ENCODE assay signal across 8 mouse cellular contexts in the genomic region with DNA sequence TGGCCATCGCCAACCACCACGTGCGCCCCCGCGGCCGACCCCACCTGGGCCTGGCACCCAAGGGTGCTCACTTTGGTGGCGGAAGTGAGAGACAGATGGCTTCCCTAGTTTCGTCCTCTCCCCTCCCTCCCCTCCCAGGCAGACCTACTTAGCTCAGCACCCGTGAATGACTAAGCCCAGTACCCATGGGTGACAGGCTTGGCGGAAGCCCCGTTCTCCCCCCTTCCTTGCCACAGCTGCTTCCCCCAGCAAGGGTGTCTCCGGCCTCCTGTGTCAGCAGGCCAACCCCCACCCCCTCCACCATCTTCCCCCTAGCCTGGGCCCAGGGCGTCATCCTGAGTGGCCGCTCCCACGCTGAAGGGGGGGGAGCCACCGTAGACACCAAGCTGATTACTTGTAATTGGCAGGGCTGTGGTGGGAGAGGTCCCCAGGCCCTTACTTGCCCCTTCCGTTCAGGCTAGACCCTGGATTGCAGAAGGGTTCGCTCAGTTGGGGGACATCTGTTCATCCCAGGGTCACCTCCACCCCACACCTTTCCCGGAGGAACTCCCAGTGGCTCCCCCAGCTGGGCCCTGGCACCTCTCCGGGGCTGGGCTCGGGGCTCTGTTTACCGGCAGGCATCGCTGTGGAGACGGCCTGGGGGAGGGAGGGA. TPM values are rescaled to one million over a fixed set of nuclear protein-coding genes. Genes with fewer than 3 reads are reported as not detected.
A peak's percentile ranks its signal among the peaks of the same experiment; 100 is the strongest.
DNase-seq lines count a peak whose midpoint lies in the region; ATAC-seq and TF ChIP-seq lines count a peak whose summit lies in the region.

No protein-coding gene starts in this region.

- WGBS in bone marrow, adult 2 months = under 1% methylated on average over 24 of the region's 24 CpGs
- WGBS in forebrain, embryonic 13.5 days = 1% methylated on average over 20 of the region's 24 CpGs
- 2% methylated on average over 22 of the region's 24 CpGs for WGBS in intestine, embryonic 14.5 days
- under 1% methylated on average over 23 of the region's 24 CpGs for WGBS in lung, embryonic 15.5 days

- no peak; the same call in 1 of the 2 replicates for ATAC-seq in forebrain, embryonic 13.5 days
- peak; percentile 2; the same call in 1 of the 2 replicates for ATAC-seq in intestine, embryonic 14.5 days (replicated peaks; ENCODE audit: low FRiP score, low TSS enrichment, low read depth)
- ATAC-seq in lung, embryonic 15.5 days (ENCODE audit: borderline replicate concordance, extremely low read depth, low FRiP score, low TSS enrichment) = no peak

- H3K36me3 ChIP-seq in forebrain, embryonic 13.5 days (ENCODE audit: poor library complexity, severe bottlenecking) = no peaks in the 10 kb centered on the region
- H3K36me3 ChIP-seq in intestine, embryonic 14.5 days (ENCODE audit: control insufficient read depth, insufficient read depth, low read length) = no peaks in the 10 kb centered on the region
- peaks cover under 1% of the 10 kb centered on the region; the same call in 1 of the 2 replicates for H3K36me3 ChIP-seq in lung, embryonic 15.5 days

- peaks cover 27% of the 10 kb centered on the region for H3K27me3 ChIP-seq in forebrain, embryonic 13.5 days
- peaks cover 27% of the 10 kb centered on the region for H3K27me3 ChIP-seq in intestine, embryonic 14.5 days (replicated peaks; ENCODE audit: control insufficient read depth, insufficient read depth, low read length)
- peaks cover 18% of the 10 kb centered on the region; the same call in 1 of the 2 replicates for H3K27me3 ChIP-seq in lung, embryonic 15.5 days

- no peak for TF ChIP-seq CTCF in bone marrow, adult 2 months (IDR thresholded peaks at IDR 0.05; ENCODE audit: control insufficient read depth, insufficient read depth, low read length)

- DNase-seq in right cerebral cortex, adult 18-20 months = peak; percentile 51
- no peak for DNase-seq in right cerebral cortex, postnatal 25 days
- no peak for DNase-seq in intestine, embryonic 14.5 days (ENCODE audit: low spot score)
- DNase-seq in retina, postnatal 1 day = peak; percentile 78
- DNase-seq in urinary bladder, adult 2 months (ENCODE audit: low spot score) = no peak

- peak overlapping the region; percentile 94 for H3K27ac ChIP-seq in bone marrow, adult 2 months (ENCODE audit: control insufficient read depth, insufficient read depth, low read depth, low read length, poor library complexity)
- H3K27ac ChIP-seq in forebrain, embryonic 13.5 days = peak overlapping the region; percentile 91
- H3K27ac ChIP-seq in intestine, embryonic 14.5 days (ENCODE audit: low read depth) = peak overlapping the region; percentile 83
- H3K27ac ChIP-seq in lung, embryonic 15.5 days = peak overlapping the region; percentile 89

- TF ChIP-seq POLR2A in bone marrow, adult 2 months (IDR thresholded peaks at IDR 0.05; ENCODE audit: borderline replicate concordance, control insufficient read depth, low read depth, low read length) = no peak

- H3K9ac ChIP-seq in forebrain, embryonic 13.5 days = peak overlapping the region; percentile 93
- peak overlapping the region; percentile 82 for H3K9ac ChIP-seq in intestine, embryonic 14.5 days (ENCODE audit: low read length)
- peak overlapping the region; percentile 91 for H3K9ac ChIP-seq in lung, embryonic 15.5 days

- H3K4me2 ChIP-seq in forebrain, embryonic 13.5 days = peak overlapping the region; percentile 91
- peak overlapping the region; percentile 73 for H3K4me2 ChIP-seq in intestine, embryonic 14.5 days (ENCODE audit: low read length)
- H3K4me2 ChIP-seq in lung, embryonic 15.5 days = peak overlapping the region; percentile 93

- peaks cover 14% of the 10 kb centered on the region for H3K4me1 ChIP-seq in bone marrow, adult 2 months (ENCODE audit: control insufficient read depth, insufficient read depth, low read length)
- peaks cover 57% of the 10 kb centered on the region for H3K4me1 ChIP-seq in forebrain, embryonic 13.5 days
- H3K4me1 ChIP-seq in intestine, embryonic 14.5 days (replicated peaks; ENCODE audit: control insufficient read depth, insufficient read depth, low read length) = peaks cover 52% of the 10 kb centered on the region
- peaks cover 66% of the 10 kb centered on the region for H3K4me1 ChIP-seq in lung, embryonic 15.5 days

- no peaks in the 10 kb centered on the region for H3K9me3 ChIP-seq in forebrain, embryonic 13.5 days (replicated peaks)
- H3K9me3 ChIP-seq in intestine, embryonic 14.5 days (ENCODE audit: control insufficient read depth, low read length) = no peaks in the 10 kb centered on the region
- no peaks in the 10 kb centered on the region for H3K9me3 ChIP-seq in lung, embryonic 15.5 days

- H3K4me3 ChIP-seq in bone marrow, adult 2 months (replicated peaks; ENCODE audit: control insufficient read depth, low read depth, low read length) = peak overlapping the region; percentile 67
- H3K4me3 ChIP-seq in forebrain, embryonic 13.5 days = peak overlapping the region; percentile 85
- peak overlapping the region; percentile 84 for H3K4me3 ChIP-seq in intestine, embryonic 14.5 days (ENCODE audit: low read depth, low read length)
- H3K4me3 ChIP-seq in lung, embryonic 15.5 days = peak overlapping the region; percentile 81

RNA-seq across cellular contexts. Expression of gene Zbtb7a, which starts 3.2 kb away (rescaled TPM):
- 28.2 and 31.0 TPM in 2 replicates for polyA plus RNA-seq in bone marrow, adult 2 months (2011; ENCODE audit: insufficient read depth, insufficient read length, low replicate concordance, missing spikeins)
- 10.4 and 10.6 TPM in 2 replicates for polyA plus RNA-seq in forebrain, embryonic 13.5 days (2015; fragmentation: Nextera tagmentation; extraction: Ambion mirVana)
- 23.2 and 28.7 TPM in 2 replicates for polyA plus RNA-seq in intestine, embryonic 14.5 days (2014; fragmentation: Nextera tagmentation; extraction: Ambion mirVana)
- 34.1 and 36.9 TPM in 2 replicates for polyA plus RNA-seq in lung, embryonic 15.5 days (2015; fragmentation: Nextera tagmentation; extraction: Ambion mirVana)
- 30.0 and 39.0 TPM in 2 replicates for polyA plus RNA-seq in urinary bladder, adult 2 months (2012; rRNA removed)

RNA-seq across cellular contexts. Expression of gene Pias4, which starts 29.5 kb away (rescaled TPM):
- polyA plus RNA-seq in bone marrow, adult 2 months (2011; ENCODE audit: insufficient read depth, insufficient read length, low replicate concordance, missing spikeins) = 11.1 and 29.0 TPM in 2 replicates
- 54.2 and 57.0 TPM in 2 replicates for polyA plus RNA-seq in forebrain, embryonic 13.5 days (2015; fragmentation: Nextera tagmentation; extraction: Ambion mirVana)
- 40.8 and 43.3 TPM in 2 replicates for polyA plus RNA-seq in intestine, embryonic 14.5 days (2014; fragmentation: Nextera tagmentation; extraction: Ambion mirVana)
- polyA plus RNA-seq in lung, embryonic 15.5 days (2015; fragmentation: Nextera tagmentation; extraction: Ambion mirVana) = 41.0 and 47.5 TPM in 2 replicates
- polyA plus RNA-seq in urinary bladder, adult 2 months (2012; rRNA removed) = 12.5 and 17.9 TPM in 2 replicates

RNA-seq across cellular contexts. Expression of gene Map2k2, which starts 32.5 kb away (rescaled TPM):
- 57.6 and 108 TPM in 2 replicates for polyA plus RNA-seq in bone marrow, adult 2 months (2011; ENCODE audit: insufficient read depth, insufficient read length, low replicate concordance, missing spikeins)
- polyA plus RNA-seq in forebrain, embryonic 13.5 days (2015; fragmentation: Nextera tagmentation; extraction: Ambion mirVana) = 200 and 211 TPM in 2 replicates
- polyA plus RNA-seq in intestine, embryonic 14.5 days (2014; fragmentation: Nextera tagmentation; extraction: Ambion mirVana) = 174 and 185 TPM in 2 replicates
- polyA plus RNA-seq in lung, embryonic 15.5 days (2015; fragmentation: Nextera tagmentation; extraction: Ambion mirVana) = 178 and 180 TPM in 2 replicates
- polyA plus RNA-seq in urinary bladder, adult 2 months (2012; rRNA removed) = 119 TPM in 2 replicates

RNA-seq across cellular contexts. Expression of gene Eef2, which starts 38.2 kb away (rescaled TPM):
- polyA plus RNA-seq in bone marrow, adult 2 months (2011; ENCODE audit: insufficient read depth, insufficient read length, low replicate concordance, missing spikeins) = 347 and 468 TPM in 2 replicates
- 555 and 583 TPM in 2 replicates for polyA plus RNA-seq in forebrain, embryonic 13.5 days (2015; fragmentation: Nextera tagmentation; extraction: Ambion mirVana)
- polyA plus RNA-seq in intestine, embryonic 14.5 days (2014; fragmentation: Nextera tagmentation; extraction: Ambion mirVana) = 484 and 490 TPM in 2 replicates
- polyA plus RNA-seq in lung, embryonic 15.5 days (2015; fragmentation: Nextera tagmentation; extraction: Ambion mirVana) = 567 and 596 TPM in 2 replicates
- 1,109 and 1,486 TPM in 2 replicates for polyA plus RNA-seq in urinary bladder, adult 2 months (2012; rRNA removed)

RNA-seq across cellular contexts. Expression of gene Creb3l3, which starts 39.6 kb away (rescaled TPM):
- polyA plus RNA-seq in bone marrow, adult 2 months (2011; ENCODE audit: insufficient read depth, insufficient read length, low replicate concordance, missing spikeins) = 0.87 TPM in 1 of 2 replicates, not detected in the other
- 0.30 and 0.42 TPM in 2 replicates for polyA plus RNA-seq in forebrain, embryonic 13.5 days (2015; fragmentation: Nextera tagmentation; extraction: Ambion mirVana)
- polyA plus RNA-seq in intestine, embryonic 14.5 days (2014; fragmentation: Nextera tagmentation; extraction: Ambion mirVana) = 0.65 and 1.0 TPM in 2 replicates
- polyA plus RNA-seq in lung, embryonic 15.5 days (2015; fragmentation: Nextera tagmentation; extraction: Ambion mirVana) = 0.31 and 0.35 TPM in 2 replicates
- polyA plus RNA-seq in urinary bladder, adult 2 months (2012; rRNA removed) = 1.1 and 1.2 TPM in 2 replicates

Comparison
In these comparisons a context has a peak if more than half of its experiments do, and no peak if none do; other contexts are left out.
1. DNase-seq: peak in right cerebral cortex, adult 18-20 months (single experiment) and retina, postnatal 1 day (single experiment); none in right cerebral cortex, postnatal 25 days (single experiment), intestine, embryonic 14.5 days (single experiment) and urinary bladder, adult 2 months (single experiment).
2. Peak in every context shown above with its lines, with median percentiles within 50 percentile points of each other: H3K27ac ChIP-seq, H3K4me3 ChIP-seq, H3K4me2 ChIP-seq and H3K9ac ChIP-seq.